Mouse (Mus musculus): Measurements from ENCODE around the gene Frmd4a. TPM values are rescaled to one million over a fixed set of nuclear protein-coding genes. Genes with fewer than 3 reads are reported as not detected.

The Frmd4a gene
- polyA plus RNA-seq, 1 experiment from 2014 or later, result 16.8 TPM

DNA sequence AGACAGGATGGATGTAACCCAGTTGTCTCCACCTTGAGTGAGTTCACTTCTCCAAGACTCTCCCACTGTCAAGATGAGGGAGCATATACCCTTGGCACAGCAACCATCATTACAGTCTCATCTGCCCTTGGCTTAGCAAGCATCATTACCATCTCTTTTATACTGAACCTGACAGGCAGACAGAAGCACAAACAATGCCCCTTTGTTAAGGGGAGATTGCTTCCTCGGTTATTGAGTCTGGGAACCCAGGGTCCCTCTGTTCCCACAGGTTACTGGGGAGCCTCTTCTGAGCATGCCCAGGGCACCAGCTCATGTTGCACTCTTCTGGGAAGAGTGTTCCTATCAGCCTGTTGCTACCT lies 525.9 kb downstream of the Frmd4a start:
- no peaks in the 10 kb centered on the region for H3K9me3 ChIP-seq (replicated peaks; ENCODE audit: low read length)
- H3K4me2 ChIP-seq (ENCODE audit: low read length), result no peak overlapping the region
- 34% methylated on average over 1 of the region's 1 CpGs for WGBS
- no peaks in the 10 kb centered on the region for H3K27me3 ChIP-seq (ENCODE audit: insufficient read depth, low read length)
- peaks cover 25% of the 10 kb centered on the region for H3K4me1 ChIP-seq (replicated peaks; ENCODE audit: insufficient read depth, low read length)
- DNase-seq (ENCODE audit: low spot score) (no peak), ATAC-seq (replicated peaks; ENCODE audit: low FRiP score, low read depth) (no peak)
- H3K9ac ChIP-seq (ENCODE audit: low read depth, low read length), result no peak overlapping the region
- no peak overlapping the region for H3K4me3 ChIP-seq (replicated peaks; ENCODE audit: low read depth, low read length)
- peak overlapping the region; percentile 39 for H3K27ac ChIP-seq
- H3K36me3 ChIP-seq (ENCODE audit: insufficient read depth, low read length), result no peaks in the 10 kb centered on the region
- TF ChIP-seq CTCF (IDR thresholded peaks at IDR 0.05; ENCODE audit: low read depth), result no peak

- DNase-seq (ENCODE audit: low spot score), result no peak
- H3K4me3 ChIP-seq (replicated peaks; ENCODE audit: low read depth, low read length), result no peak overlapping the region
- H3K27me3 ChIP-seq (ENCODE audit: insufficient read depth, low read length), result no peaks in the 10 kb centered on the region
- peaks cover 31% of the 10 kb centered on the region for H3K4me1 ChIP-seq (replicated peaks; ENCODE audit: insufficient read depth, low read length)
- H3K27ac ChIP-seq, result no peak overlapping the region
- H3K9me3 ChIP-seq (replicated peaks; ENCODE audit: low read length), result no peaks in the 10 kb centered on the region
- no peak overlapping the region for H3K9ac ChIP-seq (ENCODE audit: low read depth, low read length)
- no peak overlapping the region for H3K4me2 ChIP-seq (ENCODE audit: low read length)
- ATAC-seq (replicated peaks; ENCODE audit: low FRiP score, low read depth), result no peak
- WGBS, result 80% methylated on average over 5 of the region's 5 CpGs
- no peaks in the 10 kb centered on the region for H3K36me3 ChIP-seq (ENCODE audit: insufficient read depth, low read length)
- TF ChIP-seq CTCF (IDR thresholded peaks at IDR 0.05; ENCODE audit: low read depth), result no peak
Measured at GRCm38 (mm10) chr2:4544360-4544759, 526.8 kb downstream of the Frmd4a start.

DNA sequence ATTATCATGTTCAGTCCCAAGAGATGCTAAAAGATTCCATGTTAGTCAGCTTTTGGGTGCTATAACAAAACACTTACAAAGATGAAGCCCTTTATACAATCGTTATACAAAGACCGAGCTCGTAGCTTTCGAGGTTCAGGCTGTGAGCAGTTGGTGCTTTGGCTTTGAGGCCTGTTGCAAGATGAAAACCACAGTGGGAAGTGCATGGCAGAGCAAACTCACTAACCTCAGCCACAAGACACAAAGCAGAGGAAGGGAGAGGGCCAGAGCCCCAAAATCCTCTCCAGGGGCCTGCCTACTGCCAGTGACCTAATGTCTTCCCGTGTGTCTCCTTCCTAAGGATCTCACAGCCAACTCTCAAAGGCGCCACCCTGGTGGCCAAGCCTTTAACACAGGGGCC lies 527.7 kb downstream of the Frmd4a start:
- ATAC-seq (replicated peaks; ENCODE audit: low FRiP score, low read depth) (no peak), DNase-seq (ENCODE audit: low spot score) (no peak)
- no peak overlapping the region for H3K4me2 ChIP-seq (ENCODE audit: low read length)
- H3K4me3 ChIP-seq (replicated peaks; ENCODE audit: low read depth, low read length), result no peak overlapping the region
- H3K9me3 ChIP-seq (replicated peaks; ENCODE audit: low read length), result no peaks in the 10 kb centered on the region
- H3K27me3 ChIP-seq (ENCODE audit: insufficient read depth, low read length), result no peaks in the 10 kb centered on the region
- H3K4me1 ChIP-seq (replicated peaks; ENCODE audit: insufficient read depth, low read length), result peaks cover 31% of the 10 kb centered on the region
- H3K9ac ChIP-seq (ENCODE audit: low read depth, low read length), result no peak overlapping the region
- H3K27ac ChIP-seq, result no peak overlapping the region
- TF ChIP-seq CTCF (IDR thresholded peaks at IDR 0.05; ENCODE audit: low read depth), result no peak
- 91% methylated on average over 6 of the region's 6 CpGs for WGBS
- H3K36me3 ChIP-seq (ENCODE audit: insufficient read depth, low read length), result no peaks in the 10 kb centered on the region

DNA sequence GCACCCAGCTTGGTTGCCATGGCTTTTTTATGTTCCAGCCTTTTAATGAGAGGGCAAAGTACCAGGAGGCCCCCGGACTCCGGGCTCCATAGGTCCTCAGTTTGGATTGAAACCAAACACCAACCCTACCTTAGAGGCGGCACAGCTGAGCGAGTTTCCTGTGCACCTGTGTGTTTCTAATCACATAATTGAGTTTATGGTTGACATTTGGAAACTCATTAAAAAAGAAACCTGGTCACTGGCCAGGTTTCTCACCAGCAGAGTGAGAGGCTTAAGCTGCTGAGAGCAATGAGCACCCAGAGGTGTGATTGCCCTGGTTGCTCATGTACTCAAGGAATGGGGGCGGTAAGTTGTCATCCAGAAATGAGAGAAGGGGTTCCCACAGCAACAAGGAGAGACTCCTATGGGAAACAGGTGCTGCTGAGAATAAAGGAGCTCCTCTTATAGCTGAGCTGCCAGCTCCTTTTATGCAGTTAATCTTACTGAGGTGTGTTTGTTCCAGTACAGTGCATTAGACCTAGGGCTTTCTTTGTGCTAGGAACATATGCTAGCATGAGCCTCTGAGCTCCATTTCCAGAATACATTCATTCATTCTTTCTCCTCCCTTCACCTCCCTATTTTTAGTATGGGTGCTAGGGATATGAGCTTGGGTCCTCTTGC lies 529.6 kb downstream of the Frmd4a start:
- WGBS, result 29% methylated on average over 5 of the region's 5 CpGs
- H3K36me3 ChIP-seq (ENCODE audit: insufficient read depth, low read length), result no peaks in the 10 kb centered on the region
- H3K4me2 ChIP-seq (ENCODE audit: low read length), result no peak overlapping the region
- peaks cover 18% of the 10 kb centered on the region; the same call in 1 of the 2 replicates for H3K4me1 ChIP-seq (replicated peaks; ENCODE audit: insufficient read depth, low read length)
- ATAC-seq (replicated peaks; ENCODE audit: low FRiP score, low read depth), result peak; percentile 57
- no peak overlapping the region for H3K9ac ChIP-seq (ENCODE audit: low read depth, low read length)
- H3K27me3 ChIP-seq (ENCODE audit: insufficient read depth, low read length), result no peaks in the 10 kb centered on the region
- H3K4me3 ChIP-seq (replicated peaks; ENCODE audit: low read depth, low read length), result no peak overlapping the region
- H3K9me3 ChIP-seq (replicated peaks; ENCODE audit: low read length), result no peaks in the 10 kb centered on the region
- no peak for TF ChIP-seq CTCF (IDR thresholded peaks at IDR 0.05; ENCODE audit: low read depth)
- peak overlapping the region; percentile 60 for H3K27ac ChIP-seq
- peak; percentile 44 for DNase-seq (ENCODE audit: low spot score)

DNA sequence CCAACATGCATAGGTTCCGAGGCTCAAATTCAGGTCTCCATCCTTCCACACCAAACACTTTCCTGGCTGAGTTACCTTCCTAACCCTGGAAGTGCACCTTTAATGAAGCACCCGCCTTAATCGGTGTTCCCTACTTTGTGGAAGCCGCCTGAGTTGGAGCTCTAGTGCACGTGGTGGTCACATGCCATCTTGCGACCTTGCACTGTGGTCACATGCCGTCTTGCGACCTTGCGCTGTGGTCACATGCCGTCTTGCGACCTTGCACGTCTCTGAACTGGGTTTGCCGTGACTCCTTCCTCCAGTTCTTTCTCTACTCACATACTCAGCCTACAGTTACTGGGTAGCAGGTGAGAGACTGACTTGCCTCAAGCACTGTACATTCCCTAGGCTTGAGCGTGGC lies 531.8 kb downstream of the Frmd4a start:
- ATAC-seq (replicated peaks; ENCODE audit: low FRiP score, low read depth), result peak; percentile 11; the same call in 1 of the 2 replicates
- no peak overlapping the region for H3K4me3 ChIP-seq (replicated peaks; ENCODE audit: low read depth, low read length)
- DNase-seq (ENCODE audit: low spot score), result no peak
- H3K4me1 ChIP-seq (replicated peaks; ENCODE audit: insufficient read depth, low read length), result peaks cover 11% of the 10 kb centered on the region; the same call in 1 of the 2 replicates
- no peaks in the 10 kb centered on the region for H3K36me3 ChIP-seq (ENCODE audit: insufficient read depth, low read length)
- 92% methylated on average over 14 of the region's 14 CpGs for WGBS
- no peaks in the 10 kb centered on the region for H3K27me3 ChIP-seq (ENCODE audit: insufficient read depth, low read length)
- peak overlapping the region; percentile 63; the same call in 1 of the 2 replicates for H3K27ac ChIP-seq
- no peak overlapping the region for H3K4me2 ChIP-seq (ENCODE audit: low read length)
- H3K9me3 ChIP-seq (replicated peaks; ENCODE audit: low read length), result no peaks in the 10 kb centered on the region
- TF ChIP-seq CTCF (IDR thresholded peaks at IDR 0.05; ENCODE audit: low read depth), result no peak
- no peak overlapping the region for H3K9ac ChIP-seq (ENCODE audit: low read depth, low read length)

DNA sequence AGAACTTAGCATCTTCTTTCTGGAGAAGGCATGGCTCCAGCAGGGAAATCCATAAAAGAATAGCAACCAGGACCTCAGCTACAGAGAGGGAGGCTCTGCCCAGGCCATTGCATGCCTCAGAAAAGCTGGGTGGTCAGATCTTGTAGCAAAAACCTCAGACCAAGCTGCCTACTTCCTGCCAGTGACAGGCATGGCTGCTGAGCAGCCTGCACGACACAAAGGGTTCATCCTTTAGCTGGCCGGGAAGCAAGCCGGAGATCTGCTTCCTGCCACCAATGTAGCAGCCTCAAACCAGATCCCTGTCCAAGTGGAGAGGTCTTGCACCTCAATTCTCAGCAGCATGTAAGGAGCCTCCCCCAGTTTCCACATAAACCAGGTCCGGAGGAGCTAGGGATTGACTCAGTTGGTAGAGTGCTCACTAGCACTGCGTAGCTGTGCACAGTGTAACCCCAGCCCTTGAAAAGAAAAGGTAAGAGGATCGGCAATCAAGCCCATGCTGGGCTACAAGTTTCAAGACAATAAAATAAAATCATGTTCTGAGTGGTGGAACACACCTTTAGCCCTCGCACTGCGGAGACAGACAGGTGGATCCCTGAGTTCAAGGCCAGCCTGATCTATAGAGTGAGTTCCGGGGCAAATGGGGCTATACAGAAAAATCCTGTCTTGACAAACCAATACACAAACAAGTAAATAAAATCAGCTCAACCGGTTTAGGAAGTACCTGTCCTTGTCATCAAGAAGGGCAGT lies 532.7 kb downstream of the Frmd4a start:
- Histone ChIP-seq H3K27me3 (ENCODE audit: insufficient read depth, low read length) (no peaks in the 10 kb centered on the region), H3K36me3 (ENCODE audit: insufficient read depth, low read length) (no peaks in the 10 kb centered on the region), H3K4me3 (replicated peaks; ENCODE audit: low read depth, low read length) (no peak overlapping the region), H3K9ac (ENCODE audit: low read depth, low read length) (no peak overlapping the region), H3K27ac (peak overlapping the region; percentile 63; the same call in 1 of the 2 replicates), H3K9me3 (replicated peaks; ENCODE audit: low read length) (no peaks in the 10 kb centered on the region), H3K4me1 (replicated peaks; ENCODE audit: insufficient read depth, low read length) (peaks cover 12% of the 10 kb centered on the region; the same call in 1 of the 2 replicates), H3K4me2 (ENCODE audit: low read length) (no peak overlapping the region)
- no peak for DNase-seq (ENCODE audit: low spot score)
- no peak for ATAC-seq (replicated peaks; ENCODE audit: low FRiP score, low read depth)
- WGBS, result 78% methylated on average over 10 of the region's 10 CpGs
- no peak for TF ChIP-seq CTCF (IDR thresholded peaks at IDR 0.05; ENCODE audit: low read depth)

Measured in kidney, postnatal 0 days (tissue).